Mouse (Mus musculus): Measurements from ENCODE around the gene Nrarp.

Nrarp gene

DNA sequence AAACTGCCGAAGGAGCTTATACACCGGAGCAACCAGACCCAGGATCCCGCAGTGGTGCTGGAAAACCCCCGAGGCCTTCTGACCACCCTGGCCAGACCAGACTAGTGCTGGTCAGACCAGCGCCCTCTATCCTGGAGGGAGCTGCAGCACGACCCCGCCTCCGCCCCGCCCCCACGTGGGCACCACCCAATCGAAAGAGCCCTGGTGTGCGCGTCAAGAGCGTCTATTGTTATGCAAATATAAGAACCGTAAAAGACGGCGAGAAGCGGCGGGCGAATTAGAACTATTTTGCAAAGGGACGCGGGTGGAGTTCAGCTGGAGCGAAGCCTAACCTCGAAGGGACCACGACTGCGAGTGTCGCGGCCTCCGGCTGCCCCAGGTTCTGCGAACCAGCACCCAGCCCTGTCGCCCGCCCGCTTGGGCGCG, at the start of gene Nrarp:
TSS of gene Nrarp (plus strand) at position 281 of the 426 bp plus-strand sequence.
- peak; percentile 93 for DNase-seq

DNA sequence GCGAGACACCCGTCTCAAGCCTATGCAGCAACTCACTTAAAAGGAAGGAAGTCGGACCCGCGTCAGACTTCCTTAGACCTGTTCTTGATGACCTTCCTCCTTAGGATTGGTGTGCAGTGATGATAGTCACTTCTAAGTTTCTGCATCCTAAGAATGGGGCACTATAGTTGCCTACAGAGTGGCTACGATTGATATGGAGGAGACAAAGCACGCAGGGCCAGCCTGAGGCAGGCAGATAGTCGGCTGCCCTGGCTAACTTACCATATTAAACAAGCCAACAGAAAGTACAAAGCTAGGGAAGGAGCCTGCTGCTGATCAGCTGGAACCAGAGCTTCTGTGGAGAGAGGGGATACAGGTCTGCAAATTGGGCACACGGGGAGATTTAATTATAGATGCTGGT, 49.0 kb upstream of the Nrarp start:
- no peak for DNase-seq

DNA sequence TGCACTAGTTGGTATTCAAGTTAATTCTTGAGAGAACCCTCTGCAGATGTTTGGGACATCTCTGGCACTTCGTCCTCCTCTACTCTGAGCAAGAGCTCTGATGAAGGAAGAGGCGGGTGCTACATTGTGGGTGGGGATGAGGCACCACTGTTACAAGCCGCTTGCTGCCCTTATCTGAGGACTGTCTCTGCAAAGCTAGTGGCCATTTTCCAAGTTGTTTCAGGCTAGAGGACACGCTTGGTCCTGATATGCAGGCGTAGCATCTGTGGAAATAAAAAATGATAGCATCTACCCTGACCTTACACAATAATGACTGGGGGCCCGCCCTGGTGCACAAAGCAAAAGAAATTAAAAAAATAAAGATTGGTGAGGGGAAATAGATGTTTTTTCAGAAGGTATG, 42.7 kb upstream of the Nrarp start:
- no peak for DNase-seq

DNA sequence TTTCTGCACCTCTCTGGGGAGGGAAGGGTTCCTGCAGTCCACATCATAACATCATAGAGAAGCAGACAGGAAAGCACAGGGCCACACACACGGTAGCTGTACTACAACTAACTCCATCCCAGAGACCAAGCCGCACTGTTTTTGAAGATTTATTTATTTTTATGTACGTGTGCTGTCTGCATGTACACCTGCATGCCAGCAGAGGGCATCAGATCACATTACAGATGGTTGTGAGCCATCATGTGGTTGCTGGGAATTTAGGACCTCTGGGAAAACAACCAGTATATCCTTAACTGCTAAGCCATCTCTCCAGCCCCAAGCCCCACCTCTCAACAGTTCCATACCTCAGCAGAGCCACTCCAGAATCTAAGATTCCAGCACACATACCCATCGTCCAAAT, 39.4 kb upstream of the Nrarp start:
- no peak for DNase-seq

DNA sequence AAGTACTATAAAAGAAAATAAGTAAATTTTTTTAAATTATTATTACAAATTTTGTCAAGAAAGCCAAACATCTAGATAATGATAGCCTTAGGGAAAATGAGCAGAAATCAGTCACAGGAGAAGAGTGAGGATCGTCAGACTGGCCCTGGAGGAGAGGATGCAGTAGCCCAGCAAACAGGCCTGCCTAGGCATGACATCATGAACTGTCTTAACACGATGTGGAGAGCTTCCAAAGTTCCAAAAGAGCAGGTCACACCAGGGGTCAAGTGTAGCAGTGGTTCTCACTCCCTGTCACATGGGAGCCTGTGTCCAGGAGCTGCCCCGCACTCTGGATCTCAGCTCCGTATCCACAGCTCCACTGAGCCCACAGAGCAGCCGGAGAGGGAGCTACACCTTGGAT, 38.6 kb upstream of the Nrarp start:
- no peak for DNase-seq

DNA sequence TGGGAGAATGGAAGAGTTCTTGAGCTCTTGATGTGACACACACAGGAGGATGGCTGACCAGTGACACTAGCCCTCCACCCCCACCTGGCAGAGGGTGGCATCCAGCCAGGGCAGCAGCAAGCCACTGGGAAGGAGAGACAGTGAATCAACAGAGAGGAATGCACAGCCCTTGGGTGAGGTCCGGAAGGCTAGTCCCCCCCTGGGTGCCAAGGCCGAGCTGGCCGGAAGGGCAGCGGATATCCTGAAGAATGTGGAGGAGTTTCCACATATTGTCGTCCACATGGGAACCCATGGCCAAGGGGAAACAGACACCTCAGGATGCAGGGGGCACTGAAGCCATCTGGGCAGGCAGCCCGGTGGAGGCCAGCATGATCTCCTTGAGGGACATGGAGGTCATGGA, 35.2 kb upstream of the Nrarp start:
- peak; percentile 78 for DNase-seq

DNA sequence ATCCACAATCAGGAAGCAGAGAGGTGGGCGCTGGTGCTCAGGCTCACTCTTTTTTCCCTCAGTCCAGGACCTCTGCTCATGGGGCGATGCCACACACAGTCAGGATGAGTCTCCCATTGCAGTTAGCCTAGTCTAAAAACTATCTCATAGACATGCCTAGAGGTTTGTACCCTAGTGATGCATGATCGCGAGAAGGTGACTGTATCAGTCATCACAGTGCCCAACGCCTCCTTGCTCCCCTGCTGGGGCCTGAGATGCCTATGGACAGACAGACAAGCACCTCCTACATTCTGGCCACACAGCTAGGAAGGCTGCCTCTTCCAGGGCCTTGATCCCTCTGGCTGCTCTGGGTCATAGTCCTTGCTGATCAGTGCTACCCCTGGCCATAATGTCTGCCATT, 33.2 kb upstream of the Nrarp start:
- DNase-seq, result no peak

DNA sequence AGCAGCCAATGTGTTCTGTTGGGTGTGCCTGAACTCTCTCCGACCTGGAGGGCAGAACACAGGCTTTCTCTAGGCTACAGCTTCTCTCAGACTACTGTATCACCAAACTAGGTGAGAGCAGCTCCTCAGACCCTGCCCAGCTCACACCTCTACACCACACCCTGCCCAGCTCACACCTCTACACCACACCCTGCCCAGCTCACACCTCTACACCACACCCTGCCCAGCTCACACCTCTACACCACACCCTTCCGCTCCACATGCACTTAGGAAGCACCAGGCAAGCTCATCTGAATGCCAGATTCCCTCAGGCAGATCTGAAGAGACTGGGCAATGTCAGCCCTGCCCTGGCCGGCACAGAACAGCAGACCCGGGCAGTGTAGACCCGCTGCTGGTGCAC, 32.7 kb upstream of the Nrarp start:
- no peak for DNase-seq

DNA sequence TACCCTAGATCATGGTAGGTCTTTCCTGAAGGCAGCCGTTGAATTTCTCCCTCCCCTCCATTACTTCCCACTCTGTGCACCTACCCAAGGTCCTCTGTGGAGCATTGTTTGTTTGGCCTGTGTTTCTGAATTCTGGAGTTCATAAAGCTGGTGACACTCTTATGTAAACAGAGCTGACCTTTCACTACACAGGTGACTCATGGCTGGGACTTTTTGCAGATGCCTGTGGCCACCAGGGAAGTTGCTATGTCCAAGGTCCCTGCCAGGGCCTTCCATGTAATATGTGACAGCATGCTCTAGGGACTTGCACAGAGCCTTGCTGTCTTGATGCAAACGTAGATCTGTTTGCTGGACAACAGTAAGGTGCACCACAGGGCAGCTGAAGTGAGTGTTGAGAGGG, 30.9 kb upstream of the Nrarp start:
- no peak for DNase-seq

DNA sequence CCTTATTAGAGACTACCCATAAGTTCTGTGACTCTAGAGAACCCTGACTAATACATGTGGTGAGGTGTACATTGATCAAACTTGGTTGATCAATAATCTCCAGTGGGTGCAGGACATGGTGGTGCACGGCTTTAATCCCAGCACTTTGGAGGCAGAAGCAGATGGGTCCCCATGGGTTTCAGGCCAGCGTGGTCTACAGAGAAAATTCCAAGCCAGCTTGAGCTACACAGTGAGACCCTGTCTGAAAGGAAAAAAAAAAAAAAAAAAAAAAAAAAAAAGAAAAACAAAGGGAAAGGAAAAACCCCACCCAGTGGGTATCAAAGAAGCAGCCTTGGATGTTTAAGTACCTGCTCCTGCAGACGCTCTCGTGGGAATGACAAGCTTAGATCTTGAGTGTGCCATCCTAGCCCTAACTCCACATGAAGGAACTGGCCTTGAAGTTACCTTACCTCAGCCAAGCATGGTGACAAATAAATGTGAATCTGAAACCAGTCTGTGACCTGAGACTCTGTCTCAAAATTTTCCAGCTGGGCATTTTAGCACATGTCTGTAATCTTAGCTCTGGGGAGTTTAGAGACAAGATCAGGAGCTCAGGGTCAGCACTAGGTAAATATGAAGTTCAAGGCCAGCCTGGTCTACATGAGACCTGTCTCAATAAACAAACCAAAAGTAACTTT, 29.1 kb upstream of the Nrarp start:
- no peak for DNase-seq

DNA sequence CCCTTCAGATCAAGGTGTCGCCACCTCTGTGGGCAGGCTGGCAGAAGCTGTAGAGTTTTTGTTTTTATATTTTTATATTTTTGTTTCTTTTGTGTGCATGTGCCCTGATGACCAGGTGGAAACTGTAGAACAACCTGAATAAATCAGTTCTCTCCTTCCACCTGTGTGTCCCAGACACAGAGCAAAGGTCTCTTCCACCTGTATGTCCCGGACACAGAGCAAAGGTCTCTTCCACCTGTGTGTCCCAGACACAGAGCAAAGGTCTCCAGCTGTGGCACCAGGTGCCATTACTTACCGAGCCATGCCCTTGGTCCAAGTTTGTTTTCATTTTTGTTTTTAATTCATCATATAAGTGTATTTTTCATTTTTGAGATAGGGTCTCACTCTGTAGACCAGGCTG, 24.4 kb upstream of the Nrarp start:
- no peak for DNase-seq

DNA sequence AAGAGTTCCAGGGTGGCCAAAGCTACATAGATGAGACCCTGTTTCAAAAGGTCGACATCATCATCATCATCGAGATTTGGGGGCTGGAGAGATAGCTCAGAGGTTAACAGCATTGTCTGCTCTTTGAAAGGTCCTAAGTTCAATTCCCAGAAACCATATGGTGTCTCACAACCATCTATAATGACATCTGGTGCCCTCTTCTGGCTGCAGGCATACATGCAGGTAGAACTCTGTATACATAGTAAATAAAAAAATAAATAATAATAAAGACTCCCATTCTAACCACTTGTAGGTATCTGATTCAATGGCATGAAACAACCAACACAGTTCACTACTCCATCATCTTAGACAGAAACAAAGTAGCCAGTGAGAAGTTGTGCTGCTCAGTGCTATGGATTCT, 23.6 kb upstream of the Nrarp start:
- DNase-seq, result no peak

DNA sequence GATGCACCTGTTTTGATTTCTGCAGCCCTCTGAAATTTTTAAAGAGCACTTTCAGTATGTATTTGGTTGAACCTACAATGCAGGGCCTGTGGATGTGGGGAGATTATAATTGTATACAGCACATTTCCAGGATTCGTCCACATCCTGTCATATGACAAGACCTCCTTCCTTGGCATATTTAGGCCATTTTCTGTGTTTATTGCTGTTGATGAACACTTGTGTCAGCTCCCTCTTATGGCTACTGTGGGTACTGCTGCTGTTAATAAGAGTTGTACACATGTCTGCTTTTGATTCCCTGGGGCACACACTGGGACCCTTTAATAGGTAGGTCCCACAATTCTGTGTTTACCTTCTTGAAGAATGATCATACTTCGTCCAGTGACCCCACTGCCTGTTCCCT, 22.9 kb upstream of the Nrarp start:
- DNase-seq, result peak; percentile 80

DNA sequence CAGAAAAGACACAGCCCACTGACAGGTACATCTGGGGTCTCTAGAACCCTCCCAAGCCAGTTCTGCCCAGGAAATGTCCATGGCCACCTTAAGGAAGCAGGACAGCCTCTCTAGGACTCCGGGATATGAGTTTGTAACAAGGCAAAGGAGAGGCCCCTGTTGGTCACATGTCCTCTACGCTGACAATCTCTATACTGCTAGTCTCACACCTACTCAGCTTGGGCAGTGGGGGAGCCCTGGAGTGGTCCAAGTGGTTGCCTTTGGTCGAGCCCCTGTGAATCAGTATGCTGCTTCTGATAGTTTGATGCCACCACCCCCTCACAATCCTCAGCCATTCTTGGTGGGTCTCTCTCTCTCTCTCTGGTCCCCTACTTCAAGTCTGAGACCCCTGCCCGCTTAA, 13.1 kb upstream of the Nrarp start:
- no peak for DNase-seq

DNA sequence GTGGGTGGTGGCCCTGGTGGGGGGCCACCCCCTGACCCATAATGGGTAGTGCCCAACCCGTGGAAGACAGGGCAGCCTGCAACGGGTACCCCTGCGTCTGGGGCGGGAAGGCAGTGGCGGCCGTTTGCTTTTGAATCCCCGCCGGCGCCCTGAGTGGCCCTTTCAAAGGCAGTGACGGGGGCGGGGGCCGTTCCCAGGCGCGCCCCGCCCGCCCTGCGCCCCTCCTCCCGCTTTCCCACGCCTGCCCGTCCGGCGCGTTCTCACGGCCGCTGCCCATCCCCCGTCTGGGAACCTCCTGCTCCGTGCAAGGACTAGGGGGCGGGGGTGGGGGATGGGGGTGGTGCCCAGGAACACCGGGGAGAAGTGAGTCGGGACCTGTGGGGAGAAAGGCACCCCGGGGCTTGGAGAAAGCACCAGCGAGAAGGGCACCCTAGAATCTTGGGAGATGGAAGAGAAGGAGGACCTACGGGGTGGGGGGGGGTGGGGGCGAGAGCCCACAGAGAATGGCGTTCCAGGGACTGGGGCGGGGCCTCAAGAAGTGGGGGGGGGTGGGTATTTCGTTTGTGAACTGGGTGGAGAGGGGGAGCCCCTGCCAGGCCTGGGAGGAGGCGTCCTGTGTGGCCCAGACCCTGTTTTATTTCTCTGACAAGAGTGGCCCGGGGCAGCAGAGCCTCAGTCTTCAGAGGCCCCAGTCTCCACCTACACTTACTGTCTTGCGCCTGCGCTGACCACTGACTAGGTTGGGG, 12.5 kb upstream of the Nrarp start:
- DNase-seq, result peak; percentile 56

DNA sequence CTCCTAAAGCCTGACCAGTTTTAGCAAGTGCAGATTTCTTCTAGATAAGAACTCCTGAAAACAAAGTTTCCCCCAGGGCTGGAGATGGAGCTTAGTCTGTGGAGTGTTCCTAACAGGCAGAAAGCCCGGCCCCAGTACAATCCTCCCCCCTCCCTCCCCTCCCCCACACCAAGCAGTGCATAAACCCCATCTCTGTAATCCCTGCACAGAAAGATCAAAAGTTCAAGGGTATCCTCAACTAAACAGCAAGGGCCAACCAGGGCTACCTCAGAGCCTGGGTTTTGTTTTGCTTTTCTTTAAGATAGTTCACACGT, 11.9 kb upstream of the Nrarp start:
- no peak for DNase-seq

DNA sequence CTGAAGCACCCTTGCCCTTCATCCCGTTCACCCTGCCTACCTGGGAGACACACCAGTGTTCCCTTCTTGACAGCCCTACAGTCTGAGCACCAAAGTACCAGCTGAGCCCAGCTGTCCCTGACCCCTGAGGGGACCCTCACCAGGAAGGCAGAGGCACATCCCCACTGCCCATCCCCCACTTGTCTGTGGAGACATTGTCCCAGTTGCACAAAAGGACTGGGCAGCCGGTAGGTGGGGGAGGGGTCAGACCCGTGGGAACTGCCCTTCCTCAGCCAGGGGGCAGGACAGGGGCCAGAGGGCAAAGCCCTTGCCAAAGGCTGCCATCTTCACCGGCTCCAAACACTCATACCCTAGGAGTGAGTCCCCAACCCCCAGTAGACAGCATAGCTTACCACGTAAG, 10.8 kb upstream of the Nrarp start:
- no peak for DNase-seq

DNA sequence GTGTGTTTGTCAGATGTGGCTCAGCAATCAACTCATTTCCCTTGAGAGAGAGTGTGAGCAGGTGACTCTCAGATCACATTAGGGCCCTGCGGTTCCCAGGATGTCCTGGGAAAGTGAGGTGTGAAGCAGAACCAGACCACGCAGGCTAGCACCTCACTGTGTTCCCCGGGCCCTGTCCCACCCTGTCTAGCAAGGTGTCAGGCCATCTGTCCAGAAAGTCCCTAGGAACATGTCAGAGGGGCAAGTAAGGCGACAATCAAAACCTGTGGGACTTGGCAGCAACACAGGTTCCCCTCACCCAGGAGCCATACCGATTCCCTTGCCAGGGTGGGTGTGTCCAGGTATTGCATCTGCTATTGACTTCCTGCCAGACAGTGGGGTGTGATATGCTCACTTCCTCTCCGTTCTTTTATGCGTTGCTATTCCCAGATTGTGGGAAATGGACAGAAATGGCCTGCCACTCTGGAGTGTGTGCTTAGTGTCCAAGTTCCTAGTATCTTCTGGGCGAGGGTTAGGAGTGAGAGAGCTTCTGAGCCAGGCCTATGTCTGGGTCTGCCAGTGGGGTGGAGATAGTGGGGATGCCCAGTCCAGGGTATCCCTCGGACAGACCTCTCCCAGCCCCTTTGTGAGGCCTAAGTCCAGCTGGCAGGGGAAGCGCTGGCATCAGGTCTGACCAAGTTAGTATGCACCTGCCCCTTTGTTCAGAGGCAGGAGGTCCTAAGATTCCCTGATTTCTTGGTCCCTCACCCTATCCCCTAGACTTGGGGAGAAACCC, 10.0 kb upstream of the Nrarp start:
- DNase-seq, result peak; percentile 22

DNA sequence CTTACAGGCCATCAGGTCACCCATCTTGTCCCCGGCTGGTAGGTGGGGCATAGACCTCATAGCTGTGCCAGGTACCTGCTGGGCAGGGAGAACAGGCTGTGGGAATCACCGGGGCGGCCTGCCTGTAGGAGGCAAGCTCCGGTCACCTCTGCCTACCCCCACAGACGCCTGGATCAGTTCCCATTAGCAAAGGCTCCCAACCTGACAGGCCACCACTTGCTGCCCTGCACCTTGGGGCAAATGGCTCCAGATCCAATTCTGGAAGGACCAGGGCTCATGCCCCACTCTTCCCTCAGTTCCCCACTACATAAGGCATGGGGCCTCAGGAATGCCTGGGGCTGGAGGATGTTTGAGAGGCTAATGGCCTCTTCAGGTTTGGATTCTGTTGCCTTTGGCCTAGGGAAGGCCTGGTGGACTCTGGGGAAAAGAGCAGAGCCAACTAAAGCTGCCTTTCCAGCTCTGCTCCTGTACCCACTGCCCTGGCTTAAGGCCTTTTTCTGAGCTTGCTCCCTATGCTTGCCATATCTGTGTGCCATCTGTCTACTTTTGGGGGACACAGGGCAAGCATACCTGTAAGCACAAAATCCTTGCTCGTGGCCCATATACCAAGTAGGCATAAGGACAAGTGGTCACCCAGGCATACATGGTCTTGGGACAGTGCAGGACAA, 9.3 kb upstream of the Nrarp start:
- no peak for DNase-seq

DNA sequence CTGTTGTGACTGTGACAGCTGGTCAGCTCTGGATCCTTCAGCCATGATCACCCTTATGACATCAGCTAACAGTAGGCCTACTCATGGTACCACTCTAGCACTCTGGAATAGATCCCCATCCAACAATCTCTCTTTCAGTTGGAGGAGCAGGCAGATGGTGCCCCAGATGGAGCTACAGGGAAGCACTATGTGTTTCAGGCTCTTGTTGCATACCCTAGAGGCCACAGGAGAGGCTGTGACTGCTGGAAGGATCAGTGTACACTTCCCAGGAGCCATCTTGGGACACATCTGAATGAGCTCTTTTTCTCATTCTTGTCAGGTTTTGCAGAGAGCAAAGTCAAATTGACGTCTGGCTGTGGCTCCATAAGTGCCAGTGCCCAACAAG, 8.8 kb upstream of the Nrarp start:
- no peak for DNase-seq

DNA sequence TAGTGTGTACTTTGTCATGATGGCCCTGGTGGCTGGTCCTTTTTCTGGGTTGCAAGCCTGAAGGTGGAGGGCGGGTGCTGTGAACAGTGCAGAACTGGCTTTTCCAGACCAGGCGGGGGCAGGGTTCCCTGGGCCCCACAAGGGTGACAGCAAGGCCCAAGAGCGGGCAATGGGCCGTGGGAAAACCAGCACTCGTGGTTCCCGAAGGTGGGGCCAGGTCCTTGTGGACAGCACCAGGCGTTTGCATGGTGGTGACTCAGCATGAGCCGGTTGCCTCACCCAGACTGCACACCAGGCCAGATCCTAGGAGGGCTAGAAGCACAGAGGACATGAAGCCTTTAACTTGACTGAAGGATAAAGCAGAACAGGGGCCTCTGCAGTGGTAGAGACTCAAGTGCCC, 7.9 kb upstream of the Nrarp start:
- DNase-seq, result no peak

DNA sequence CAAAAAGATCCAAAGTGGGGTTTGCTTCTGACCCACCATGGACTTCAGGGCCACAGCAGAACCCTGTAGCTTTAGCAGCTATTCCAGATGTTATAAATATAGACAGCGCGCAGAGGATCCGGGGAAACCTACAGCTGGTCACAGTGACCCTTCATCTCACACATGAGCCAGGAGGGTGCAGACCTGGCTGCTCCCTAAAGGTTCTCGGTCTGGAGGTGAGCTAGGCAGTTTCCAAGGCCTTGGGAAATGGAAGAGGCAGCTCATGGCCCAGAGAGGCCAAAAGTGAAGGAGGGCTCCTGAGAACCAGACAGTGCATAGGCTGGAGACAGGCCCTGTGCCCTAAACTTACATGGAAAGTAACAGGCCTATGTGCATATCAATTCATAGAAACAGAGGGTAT, 6.7 kb upstream of the Nrarp start:
- DNase-seq, result no peak

DNA sequence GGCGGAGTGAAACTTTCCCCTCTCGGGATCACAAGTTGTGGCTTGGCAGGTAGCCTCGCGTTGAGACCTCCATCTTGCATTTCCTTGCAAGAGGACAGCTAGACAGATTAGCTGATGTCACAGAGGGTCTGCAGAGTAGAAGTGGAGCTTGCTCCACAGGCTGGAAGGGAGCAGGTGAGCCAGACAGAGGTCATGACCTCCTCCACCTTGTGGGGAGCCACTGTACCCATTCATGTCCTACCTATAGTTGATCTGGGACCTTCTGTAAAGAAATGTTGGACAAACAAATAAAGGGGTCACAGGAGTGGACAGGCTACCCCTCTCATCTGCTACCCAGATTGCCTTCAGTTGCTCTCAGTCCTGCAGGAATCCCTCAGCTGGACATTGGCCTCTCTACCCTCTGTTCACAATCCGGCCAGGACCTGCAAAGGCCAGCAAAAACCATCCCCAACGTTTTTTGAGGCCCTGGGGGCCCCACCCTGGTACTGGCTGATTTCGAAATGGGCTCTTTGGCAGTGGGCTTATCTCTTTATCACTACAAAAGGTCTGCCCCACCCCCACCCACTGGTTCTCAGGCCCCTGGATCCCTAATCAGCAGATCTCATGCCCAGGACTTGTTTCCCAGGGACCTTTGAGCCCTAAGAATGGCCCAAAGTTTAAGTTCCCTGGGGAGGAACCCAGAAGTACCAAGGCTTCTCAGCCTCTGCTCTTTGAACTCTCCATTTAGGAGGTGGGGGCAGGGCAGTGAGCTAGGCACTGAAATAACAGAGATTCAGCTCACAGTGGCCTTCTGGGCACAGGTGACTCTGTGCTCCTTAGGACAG, 5.5 kb upstream of the Nrarp start:
- DNase-seq, result peak; percentile 92
